30 mouse cellular contexts compared by ENCODE assay signal in the genomic region with DNA sequence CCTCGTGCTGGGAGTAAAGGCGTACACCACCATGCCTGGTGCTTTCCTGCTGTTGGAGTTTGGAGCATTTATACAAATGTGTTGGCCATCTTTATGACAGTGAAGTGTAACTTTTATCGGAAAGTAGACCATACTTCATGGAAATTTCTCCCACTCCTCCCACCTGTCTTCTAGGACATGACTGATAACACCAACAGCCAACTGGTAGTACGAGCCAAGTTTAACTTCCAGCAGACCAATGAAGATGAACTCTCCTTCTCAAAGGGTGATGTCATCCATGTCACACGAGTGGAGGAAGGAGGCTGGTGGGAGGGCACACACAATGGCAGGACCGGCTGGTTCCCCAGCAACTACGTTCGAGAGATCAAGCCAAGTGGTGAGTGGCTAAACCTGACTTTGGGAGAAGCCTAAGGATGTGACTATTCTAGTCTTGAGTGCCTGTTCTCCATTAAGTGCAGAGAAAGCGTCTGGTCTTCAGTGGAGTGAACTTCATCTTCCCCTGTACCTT. TPM values are rescaled to one million over a fixed set of nuclear protein-coding genes. Genes with fewer than 3 reads are reported as not detected.
A peak's percentile ranks its signal among the peaks of the same experiment; 100 is the strongest.
DNase-seq lines count a peak whose midpoint lies in the region; ATAC-seq and TF ChIP-seq lines count a peak whose summit lies in the region.
"Had no signal": no experiment of that assay in that cellular context is flagged by ENCODE, and none has a peak within 500 bp of the region (broad histone marks: within the 10 kb centered on the region; RNA-seq: fewer than 3 reads in every experiment).

No protein-coding gene starts in this region.

- no peak overlapping the region for H3K4me2 ChIP-seq in heart, embryonic 14.5 days (ENCODE audit: low read length)
- no peak overlapping the region for H3K4me2 ChIP-seq in liver, embryonic 12.5 days
- no peak overlapping the region for H3K4me2 ChIP-seq in liver, postnatal 0 days (ENCODE audit: low read depth, low read length)
- H3K4me2 ChIP-seq: forebrain, embryonic 13.5 days; hindbrain, embryonic 12.5 days; intestine, embryonic 15.5 days; liver, embryonic 13.5 days; lung, embryonic 14.5 days; neural tube, embryonic 12.5 days had no signal

- DNase-seq in frontal cortex, postnatal 36 days (ENCODE audit: low spot score in 2 of 2) = no peak
- no peak for DNase-seq in heart, postnatal 25 days (ENCODE audit: low spot score)
- no peak for DNase-seq in liver, postnatal 0 days
- peak; percentile 11 for DNase-seq in c-Kit-positive CD71-positive TER-119-negative erythroid progenitor cells, embryonic 14.5 days (ENCODE audit: low read depth)
- DNase-seq: adrenal gland, postnatal 10 days; gastrocnemius, postnatal 25 days; heart, adult 18-20 months; layer of hippocampus, postnatal 36 days; left cerebral cortex, postnatal 4 days; liver, embryonic 13.5 days; lung, embryonic 14.5 days; right cerebral cortex, adult 18-20 months; spleen, adult 18-20 months had no signal

- H3K4me3 ChIP-seq in heart, embryonic 14.5 days (ENCODE audit: control insufficient read depth in 1 of 2, insufficient read depth in 1 of 2, low read depth in 1 of 2, low read length in 2 of 2) = no peak overlapping the region
- no peak overlapping the region for H3K4me3 ChIP-seq in liver, embryonic 12.5 days
- H3K4me3 ChIP-seq in liver, postnatal 0 days (ENCODE audit: low read depth, low read length) = no peak overlapping the region
- H3K4me3 ChIP-seq: forebrain, embryonic 13.5 days; hindbrain, embryonic 12.5 days; intestine, embryonic 15.5 days; liver, embryonic 13.5 days; midbrain, embryonic 10.5 days; myocyte; neural tube, embryonic 12.5 days had no signal

- peak overlapping the region; percentile 1 to 25; a peak in 1 of 4 replicates for H3K27ac ChIP-seq in heart, embryonic 14.5 days (replicated peaks in 1 of 2; ENCODE audit: control insufficient read depth in 1 of 2, insufficient read depth in 1 of 2, low read depth in 2 of 2, low read length in 2 of 2)
- H3K27ac ChIP-seq in liver, embryonic 12.5 days = 0 out of 2 replicates have a peak overlapping the region, but pooled peaks have one; percentile 14
- H3K27ac ChIP-seq in liver, postnatal 0 days (ENCODE audit: low read depth) = no peak overlapping the region
- H3K27ac ChIP-seq: forebrain, embryonic 13.5 days; hindbrain, embryonic 12.5 days; hindbrain, postnatal 0 days; intestine, embryonic 15.5 days; liver, embryonic 13.5 days; midbrain, embryonic 10.5 days; neural tube, embryonic 12.5 days had no signal

- no peak for TF ChIP-seq EP300 in liver, postnatal 0 days (IDR thresholded peaks at IDR 0.05; ENCODE audit: low read depth)

- WGBS in heart, embryonic 14.5 days = 48% methylated on average over 9 of the region's 9 CpGs
- WGBS in liver, embryonic 12.5 days (ENCODE audit: insufficient replicate concordance) = 63% methylated on average over 9 of the region's 9 CpGs
- WGBS in liver, postnatal 0 days (ENCODE audit: insufficient replicate concordance) = 78% methylated on average over 9 of the region's 9 CpGs

- H3K4me1 ChIP-seq in heart, embryonic 14.5 days (ENCODE audit: control insufficient read depth in 2 of 2, insufficient read depth in 2 of 2, low read length in 2 of 2) = peaks cover 2 to 20% of the 10 kb centered on the region in 2 experiments; a peak in 3 of 4 replicates
- peaks cover 13% of the 10 kb centered on the region; the same call in 1 of the 2 replicates for H3K4me1 ChIP-seq in liver, embryonic 12.5 days
- H3K4me1 ChIP-seq in liver, postnatal 0 days (ENCODE audit: insufficient read depth) = no peaks in the 10 kb centered on the region
- H3K4me1 ChIP-seq: hindbrain, embryonic 12.5 days; intestine, embryonic 15.5 days; midbrain, embryonic 10.5 days; neural tube, embryonic 12.5 days had no signal

- no peak overlapping the region for H3K9ac ChIP-seq in heart, embryonic 14.5 days (ENCODE audit: low read length)
- no peak overlapping the region for H3K9ac ChIP-seq in liver, embryonic 12.5 days
- no peak overlapping the region for H3K9ac ChIP-seq in liver, postnatal 0 days (replicated peaks)
- H3K9ac ChIP-seq: forebrain, embryonic 13.5 days; hindbrain, embryonic 12.5 days; intestine, embryonic 15.5 days; liver, embryonic 13.5 days; lung, embryonic 14.5 days; neural tube, embryonic 12.5 days had no signal

- no peak for TF ChIP-seq CTCF in liver, postnatal 0 days (IDR thresholded peaks at IDR 0.05; ENCODE audit: low read depth)

- no peaks in the 10 kb centered on the region for H3K27me3 ChIP-seq in heart, embryonic 14.5 days (ENCODE audit: control insufficient read depth, insufficient read depth, low read length)
- H3K27me3 ChIP-seq in liver, embryonic 12.5 days (replicated peaks) = no peaks in the 10 kb centered on the region
- no peaks in the 10 kb centered on the region for H3K27me3 ChIP-seq in liver, postnatal 0 days (ENCODE audit: insufficient read depth, low read length)
- H3K27me3 ChIP-seq: forebrain, embryonic 13.5 days; hindbrain, embryonic 12.5 days; intestine, embryonic 15.5 days; liver, embryonic 13.5 days; neural tube, embryonic 12.5 days; Patski had no signal

- H3K36me3 ChIP-seq in heart, embryonic 14.5 days (ENCODE audit: control insufficient read depth, insufficient read depth, low read length) = peaks cover 76% of the 10 kb centered on the region
- peaks cover 60% of the 10 kb centered on the region for H3K36me3 ChIP-seq in liver, embryonic 12.5 days
- peaks cover 32% of the 10 kb centered on the region for H3K36me3 ChIP-seq in liver, postnatal 0 days (replicated peaks; ENCODE audit: insufficient read depth, low read length)

- no peaks in the 10 kb centered on the region for H3K9me3 ChIP-seq in heart, embryonic 14.5 days (ENCODE audit: control insufficient read depth, low read length)
- no peaks in the 10 kb centered on the region for H3K9me3 ChIP-seq in liver, embryonic 12.5 days (replicated peaks)
- no peaks in the 10 kb centered on the region for H3K9me3 ChIP-seq in liver, postnatal 0 days (ENCODE audit: low read length)
- H3K9me3 ChIP-seq: forebrain, embryonic 13.5 days; hindbrain, embryonic 12.5 days; intestine, embryonic 15.5 days; liver, embryonic 13.5 days; midbrain, embryonic 10.5 days; neural tube, embryonic 12.5 days had no signal

- intact Hi-C loops in heart, postnatal 25 days (cut with DNase I) = no loop called here

- peak; percentile 33; the same call in 1 of the 2 replicates for ATAC-seq in frontal cortex, adult (ENCODE audit: low TSS enrichment)
- no peak for ATAC-seq in heart, embryonic 14.5 days (ENCODE audit: insufficient number of reproducible peaks, insufficient read depth, low FRiP score, low read depth)
- ATAC-seq in liver, embryonic 12.5 days = no peak
- ATAC-seq in liver, postnatal 0 days = no peak
- ATAC-seq: forebrain, embryonic 13.5 days; hindbrain, postnatal 0 days; intestine, embryonic 15.5 days; Patski had no signal

RNA-seq across cellular contexts. Expression of a gene that starts 54.7 kb away (rescaled TPM):
- polyA plus RNA-seq in heart, embryonic 14.5 days (2014; fragmentation: Nextera tagmentation; extraction: Ambion mirVana) = 1.1 TPM in 1 of 2 replicates, not detected in the other
- total RNA-seq in heart, postnatal 25 days (2021) = under 1 TPM in 1 of 2 experiments, not detected in 1; 0.95 TPM
- polyA plus RNA-seq in liver, embryonic 12.5 days (2016; fragmentation: Nextera tagmentation; extraction: Ambion mirVana) = not detected in 2 replicates
- not detected in 2 replicates for polyA plus RNA-seq in liver, postnatal 0 days (2015; fragmentation: Nextera tagmentation; extraction: Ambion mirVana)
- total RNA-seq: adrenal gland, postnatal 10 days; gastrocnemius, adult 18-20 months; gastrocnemius, postnatal 25 days; heart, adult 18-20 months; hindbrain, postnatal 0 days; left cerebral cortex, postnatal 4 days; megakaryocyte progenitor cell, adult 5-6 weeks; MEL; midbrain, postnatal 0 days had no signal
- polyA plus RNA-seq: embryonic facial prominence, embryonic 11.5 days; intestine, embryonic 15.5 days; large intestine, adult 2 months; liver, embryonic 13.5 days; lung, embryonic 14.5 days; midbrain, postnatal 0 days; myocyte; Patski had no signal

RNA-seq across cellular contexts. Expression of a gene that starts 58.1 kb away (rescaled TPM):
- 67.5 and 72.1 TPM in 2 replicates for polyA plus RNA-seq in heart, embryonic 14.5 days (2014; fragmentation: Nextera tagmentation; extraction: Ambion mirVana)
- 100 to 1,000 TPM; 153 to 155 TPM for total RNA-seq in heart, postnatal 25 days (2021)
- 19.1 and 19.5 TPM in 2 replicates for polyA plus RNA-seq in liver, embryonic 12.5 days (2016; fragmentation: Nextera tagmentation; extraction: Ambion mirVana)
- polyA plus RNA-seq in liver, postnatal 0 days (2015; fragmentation: Nextera tagmentation; extraction: Ambion mirVana) = 7.6 and 9.2 TPM in 2 replicates
